Mouse (Mus musculus) myocyte (in vitro differentiated cells): ENCODE data around the gene Tenm2. TPM values are rescaled to one million over a fixed set of nuclear protein-coding genes. Genes with fewer than 3 reads are reported as not detected.

Experiments
- H3K27me3 ChIP-seq: one replicate; pipeline ENCODE4 v1.6.1; 2011; ENCODE audit not compliant: control insufficient read depth, insufficient read depth, insufficient read length
- H3K36me3 ChIP-seq: one replicate; pipeline ENCODE4 v1.6.1; 2011; ENCODE audit not compliant: control insufficient read depth, insufficient read depth
- H3K4me2 ChIP-seq: one replicate; pipeline ENCODE4 v1.6.1; 2011; ENCODE audit warnings: low read depth, control low read depth
- H3K4me3 ChIP-seq: one replicate; pipeline ENCODE4 v1.5.1; 2011; ENCODE audit warnings: mild to moderate bottlenecking, control low read depth, moderate library complexity
- H3K79me2 ChIP-seq: one replicate; pipeline ENCODE4 v1.6.1; 2011; ENCODE audit not compliant: control insufficient read depth, insufficient read depth
- H3ac ChIP-seq: one replicate; pipeline ENCODE4 v1.6.1; 2011; ENCODE audit not compliant: control insufficient read depth, insufficient read length
- CEBPB ChIP-seq: IDR thresholded peaks from 2 replicates; pipeline ENCODE4 v1.6.1; 2011; ENCODE audit warnings: mild to moderate bottlenecking, moderate library complexity; ENCODE audit not compliant: poor library complexity, insufficient read depth, severe bottlenecking
- E2F4 ChIP-seq: IDR thresholded peaks from one replicate; pipeline ENCODE4 v1.6.1; 2011; ENCODE audit warnings: mild to moderate bottlenecking, control low read depth, moderate library complexity; ENCODE audit not compliant: insufficient read depth
- MAX ChIP-seq: IDR thresholded peaks from one replicate; pipeline ENCODE4 v1.6.1; 2011; ENCODE audit warnings: low read depth, mild to moderate bottlenecking, control low read depth
- MYOD1 ChIP-seq, 3 experiments: IDR thresholded peaks; one replicate each; pipeline ENCODE4 v1.6.1; 2011; ENCODE audit warnings: control low read depth in 2 of 3, low read depth in 2 of 3, mild to moderate bottlenecking in 2 of 3, moderate library complexity in 1 of 3; ENCODE audit not compliant: insufficient read length in 2 of 3, control insufficient read depth in 1 of 3
- MYOG ChIP-seq, 3 experiments: IDR thresholded peaks; one replicate each; pipeline ENCODE4 v1.6.1; 2011; ENCODE audit warnings: control low read depth in 2 of 3, low read depth in 2 of 3, mild to moderate bottlenecking in 2 of 3; ENCODE audit not compliant: insufficient read length in 2 of 3, control insufficient read depth in 1 of 3, insufficient read depth in 1 of 3
- POLR2A ChIP-seq: IDR thresholded peaks from one replicate; pipeline ENCODE4 v1.6.1; 2011; ENCODE audit warnings: low read depth, mild to moderate bottlenecking, control low read depth, moderate library complexity; ENCODE audit not compliant: insufficient read length
- POLR2AphosphoS2 ChIP-seq: IDR thresholded peaks from one replicate; pipeline ENCODE4 v1.6.1; 2011; ENCODE audit warnings: low read depth, control low read depth; ENCODE audit not compliant: insufficient read length
- REST ChIP-seq: IDR thresholded peaks from one replicate; pipeline ENCODE4 v1.6.1; 2011; ENCODE audit warnings: mild to moderate bottlenecking, control low read depth, moderate library complexity; ENCODE audit not compliant: insufficient read depth, insufficient read length
- SRF ChIP-seq: IDR thresholded peaks from one replicate; pipeline ENCODE4 v1.6.1; 2011; ENCODE audit warnings: low read depth; ENCODE audit not compliant: control insufficient read depth, insufficient read length
- TCF12 ChIP-seq: IDR thresholded peaks from one replicate; pipeline ENCODE4 v1.6.1; 2011; ENCODE audit warnings: mild to moderate bottlenecking, control low read depth; ENCODE audit not compliant: poor library complexity, insufficient read depth, severe bottlenecking
- TCF3 ChIP-seq: IDR thresholded peaks from one replicate; pipeline ENCODE4 v1.6.1; 2011; ENCODE audit warnings: low read depth, control low read depth; ENCODE audit not compliant: insufficient read length
- USF1 ChIP-seq: IDR thresholded peaks from one replicate; pipeline ENCODE4 v1.6.1; 2011; ENCODE audit warnings: low read depth, mild to moderate bottlenecking, control low read depth, moderate library complexity
- polyA plus RNA-seq: library from polyadenylated mRNA; unstranded; fragments of >200 nt; fragmentation: generic; extraction: Trizol; gene quantifications from one replicate; pipeline ENCODE4 v1.2.1, GENCODE M21; 2012; ENCODE audit warnings: missing spikeins

Tenm2 gene
- polyA plus RNA-seq, 1 experiment: 0.28 TPM

DNA sequence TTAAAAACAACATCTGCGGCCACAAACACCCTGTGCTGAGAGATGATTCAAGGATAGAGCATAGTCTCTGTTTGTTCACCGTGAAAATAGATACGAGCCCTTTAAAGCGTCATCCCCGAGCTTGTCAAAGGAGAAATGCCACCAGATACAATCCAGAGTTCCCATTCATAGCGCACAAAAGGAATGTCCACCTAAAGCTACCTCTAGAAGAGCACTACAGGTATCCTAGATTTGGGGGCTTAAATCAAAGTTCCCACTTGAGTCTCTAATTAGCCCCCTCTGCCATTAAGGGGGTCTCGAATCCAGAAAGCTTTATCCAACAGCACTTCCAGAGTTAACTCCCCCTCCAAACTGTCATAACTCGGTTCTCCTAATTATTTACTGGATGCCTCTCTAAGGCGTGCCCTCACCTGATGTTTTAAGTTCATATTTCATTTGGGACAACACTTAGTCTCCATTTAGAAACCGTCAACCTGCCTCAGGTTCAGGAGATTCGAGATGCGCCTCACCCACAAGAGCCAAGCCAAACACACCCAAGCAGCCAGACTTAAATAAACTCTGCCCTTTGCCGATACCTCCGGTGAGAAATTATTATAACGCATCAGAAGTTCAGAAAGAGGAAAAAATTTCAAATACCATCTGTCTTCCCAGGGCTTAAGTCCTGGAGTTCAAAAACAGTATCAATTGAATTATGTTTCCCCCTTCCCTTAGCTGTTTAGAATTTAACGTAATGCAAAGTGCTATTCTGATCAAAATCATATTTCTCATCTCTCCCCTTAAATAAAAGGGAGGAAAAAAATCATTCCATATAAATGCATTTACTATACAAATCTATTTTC lies 559.1 kb downstream of the Tenm2 start:
- no peak overlapping the region for H3K4me3 ChIP-seq
- TF ChIP-seq MAX (no peak), MYOD1 (IDR thresholded peaks at IDR 0.05; ENCODE audit: control insufficient read depth in 1 of 3, insufficient read length in 2 of 3, low read depth in 2 of 3) (no peak), TCF3 (no peak), SRF (no peak), CEBPB (no peak), POLR2AphosphoS2 (no peak), MYOG (IDR thresholded peaks at IDR 0.05; ENCODE audit: control insufficient read depth in 1 of 3, insufficient read depth in 1 of 3, insufficient read length in 2 of 3, low read depth in 2 of 3) (no peak), REST (no peak), USF1 (no peak), TCF12 (no peak), POLR2A (no peak), E2F4 (no peak)

DNA sequence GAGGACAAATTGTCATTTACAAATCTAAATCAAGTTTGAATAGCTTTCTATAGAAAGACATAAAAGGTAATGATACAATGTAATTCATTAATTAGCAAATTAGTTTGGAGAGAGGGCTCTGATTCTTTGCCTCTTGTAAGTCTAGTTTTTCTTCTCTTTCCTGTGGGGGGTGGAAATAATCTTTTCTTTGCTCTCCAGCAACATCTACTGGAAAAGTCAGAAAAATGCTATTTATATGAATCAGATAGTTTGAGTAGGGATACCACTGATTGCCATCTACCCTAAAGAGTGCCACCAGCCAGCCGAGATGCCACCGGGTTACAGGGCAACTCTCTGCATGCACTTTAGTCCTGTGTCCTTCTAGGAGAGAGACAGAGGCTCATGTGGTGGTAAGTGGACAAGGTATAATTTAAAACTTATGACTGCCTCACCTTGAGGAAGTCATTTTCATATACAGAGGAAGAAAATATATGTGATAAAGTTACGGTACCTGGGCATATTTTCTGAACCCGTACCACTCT lies 560.8 kb downstream of the Tenm2 start:
- no peaks in the 10 kb centered on the region for H3K36me3 ChIP-seq
- H3K79me2 ChIP-seq: no peaks in the 10 kb centered on the region
- H3K4me3 ChIP-seq: no peak overlapping the region
- no peak overlapping the region for H3ac ChIP-seq
- no peaks in the 10 kb centered on the region for H3K27me3 ChIP-seq
- no peak overlapping the region for H3K4me2 ChIP-seq
- TF ChIP-seq E2F4: no peak
- no peak for TF ChIP-seq REST
- TF ChIP-seq MAX: no peak
- TF ChIP-seq TCF12: no peak
- TF ChIP-seq TCF3: no peak

More for the DNA sequence above, 559.1 kb downstream of the Tenm2 start:
- Histone ChIP-seq H3K79me2 (no peaks in the 10 kb centered on the region), H3K36me3 (no peaks in the 10 kb centered on the region), H3K4me2 (peak overlapping the region; percentile 86), H3ac (no peak overlapping the region), H3K27me3 (no peaks in the 10 kb centered on the region)

DNA sequence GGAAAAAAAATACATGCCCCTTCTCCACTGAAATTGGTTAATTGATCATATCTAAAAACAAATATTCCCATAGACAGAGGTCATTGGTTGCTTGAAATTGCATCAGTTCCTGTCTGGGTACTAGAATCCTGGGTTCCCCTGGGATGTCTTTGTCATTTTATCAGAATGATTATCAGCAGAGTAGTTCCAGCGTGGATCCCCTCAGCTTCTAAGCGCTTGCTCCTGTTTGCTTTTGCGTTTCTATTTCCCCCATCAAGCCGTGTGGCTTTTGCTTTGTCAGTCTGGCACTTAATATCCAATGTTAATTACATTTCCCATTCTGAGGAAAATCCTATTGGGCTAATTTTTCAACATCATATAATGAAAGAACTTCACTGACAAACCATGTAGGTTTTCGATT lies 561.6 kb downstream of the Tenm2 start:
- Histone ChIP-seq H3K4me3 (no peak overlapping the region), H3K27me3 (no peaks in the 10 kb centered on the region), H3K4me2 (no peak overlapping the region), H3K36me3 (no peaks in the 10 kb centered on the region), H3ac (no peak overlapping the region), H3K79me2 (no peaks in the 10 kb centered on the region)
- TF ChIP-seq MYOG (IDR thresholded peaks at IDR 0.05; ENCODE audit: control insufficient read depth in 1 of 3, insufficient read depth in 1 of 3, insufficient read length in 2 of 3, low read depth in 2 of 3): no peak
- TF ChIP-seq MYOD1 (IDR thresholded peaks at IDR 0.05; ENCODE audit: control insufficient read depth in 1 of 3, insufficient read length in 2 of 3, low read depth in 2 of 3): no peak
- TF ChIP-seq POLR2A: no peak

DNA sequence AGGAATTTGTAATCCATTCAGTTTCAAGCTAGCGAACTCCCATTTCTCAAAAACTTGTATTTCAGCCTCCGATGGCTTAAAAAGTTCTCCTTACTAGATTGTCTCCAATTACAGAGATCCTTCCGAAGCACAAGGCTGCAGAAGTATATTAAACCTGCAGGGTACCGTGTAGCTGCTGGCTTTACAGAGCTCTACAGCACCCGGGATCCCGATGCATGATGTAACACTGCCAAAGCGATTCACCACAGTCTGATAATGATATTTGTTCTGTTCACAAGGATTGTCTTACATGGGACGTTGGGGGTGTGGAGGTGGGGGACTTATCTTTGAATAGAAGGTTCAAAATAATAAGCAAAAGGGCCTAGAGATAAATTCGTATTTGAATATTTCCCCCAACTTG lies 564.6 kb downstream of the Tenm2 start:
- TF ChIP-seq CEBPB: no peak
- TF ChIP-seq SRF: no peak
- no peak for TF ChIP-seq USF1
- no peak for TF ChIP-seq POLR2AphosphoS2
- TF ChIP-seq TCF12: no peak
- no peak for TF ChIP-seq E2F4
- no peak for TF ChIP-seq MYOG (IDR thresholded peaks at IDR 0.05; ENCODE audit: control insufficient read depth in 1 of 3, insufficient read depth in 1 of 3, insufficient read length in 2 of 3, low read depth in 2 of 3)
- TF ChIP-seq MYOD1 (IDR thresholded peaks at IDR 0.05; ENCODE audit: control insufficient read depth in 1 of 3, insufficient read length in 2 of 3, low read depth in 2 of 3): no peak
- no peak for TF ChIP-seq REST
- no peak for TF ChIP-seq MAX
- TF ChIP-seq POLR2A: no peak
- TF ChIP-seq TCF3: no peak
- Histone ChIP-seq H3K4me2 (no peak overlapping the region), H3K36me3 (no peaks in the 10 kb centered on the region), H3K27me3 (no peaks in the 10 kb centered on the region), H3ac (no peak overlapping the region), H3K79me2 (no peaks in the 10 kb centered on the region), H3K4me3 (no peak overlapping the region)

DNA sequence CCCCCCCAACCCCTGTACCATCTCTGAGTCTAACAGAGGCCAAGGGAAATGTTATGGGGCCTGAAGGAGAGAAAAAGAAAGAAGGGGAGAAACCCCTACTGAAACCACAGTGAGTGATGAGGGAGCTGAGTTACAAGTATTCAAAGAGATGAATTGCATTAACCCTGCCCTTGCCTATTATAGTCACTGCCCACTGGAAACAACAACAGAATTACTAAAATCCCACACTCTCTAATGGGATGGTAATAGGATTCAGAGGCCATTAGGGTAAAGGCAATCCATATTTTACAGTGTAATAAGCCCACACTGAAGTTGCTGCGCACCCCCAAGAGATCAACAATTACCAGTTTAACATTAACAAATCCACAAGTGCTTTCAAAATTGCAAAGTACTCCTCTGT lies 571.7 kb downstream of the Tenm2 start:
- Histone ChIP-seq H3K4me3 (no peak overlapping the region), H3K36me3 (no peaks in the 10 kb centered on the region), H3K27me3 (no peaks in the 10 kb centered on the region), H3ac (no peak overlapping the region), H3K79me2 (no peaks in the 10 kb centered on the region), H3K4me2 (no peak overlapping the region)
- TF ChIP-seq MYOG (IDR thresholded peaks at IDR 0.05; ENCODE audit: control insufficient read depth in 1 of 3, insufficient read depth in 1 of 3, insufficient read length in 2 of 3, low read depth in 2 of 3) (no peak), REST (no peak), SRF (no peak), POLR2AphosphoS2 (no peak), POLR2A (no peak), TCF12 (no peak), E2F4 (no peak), USF1 (no peak), CEBPB (no peak), TCF3 (no peak), MYOD1 (IDR thresholded peaks at IDR 0.05; ENCODE audit: control insufficient read depth in 1 of 3, insufficient read length in 2 of 3, low read depth in 2 of 3) (no peak), MAX (no peak)
